Mouse (Mus musculus) layer of hippocampus, postnatal 14 days (tissue): ENCODE data around the gene 4930558K02Rik. TPM values are rescaled to one million over a fixed set of nuclear protein-coding genes. Genes with fewer than 3 reads are reported as not detected.

Experiments used
- DNase-seq, 2 experiments: peaks; one replicate each; pipeline ENCODE4 v3.0.0; 2021 to 2022; ENCODE audit warnings: low spot score in 2 of 2, mixed read lengths in 1 of 2
- total RNA-seq, 2 experiments: library from RNA; stranded (reverse); gene quantifications; 2 replicates each; pipeline ENCODE4 v1.2.3; 2021

Gene 4930558K02Rik
- total RNA-seq, 2 experiments from 2014 or later: not detected

DNA sequence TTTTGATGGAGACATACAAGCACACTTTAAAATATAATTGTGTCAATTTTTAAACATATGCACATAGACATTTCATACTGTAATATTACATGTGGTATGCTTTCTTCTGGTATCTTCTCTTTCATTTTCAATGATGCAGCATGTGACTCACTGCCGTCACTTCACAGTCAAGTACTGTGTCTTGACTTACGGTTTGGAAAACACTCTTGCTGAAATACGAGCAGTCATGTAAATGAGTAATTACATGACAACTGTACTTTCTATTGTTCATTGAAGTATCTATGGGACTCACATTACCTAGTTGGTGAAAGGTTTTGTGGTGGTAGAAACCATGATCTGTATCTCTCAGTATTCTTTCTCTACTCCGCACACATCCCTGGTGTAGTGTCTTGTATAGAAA lies 72.3 kb downstream of the 4930558K02Rik start:
- DNase-seq: no peak

DNA sequence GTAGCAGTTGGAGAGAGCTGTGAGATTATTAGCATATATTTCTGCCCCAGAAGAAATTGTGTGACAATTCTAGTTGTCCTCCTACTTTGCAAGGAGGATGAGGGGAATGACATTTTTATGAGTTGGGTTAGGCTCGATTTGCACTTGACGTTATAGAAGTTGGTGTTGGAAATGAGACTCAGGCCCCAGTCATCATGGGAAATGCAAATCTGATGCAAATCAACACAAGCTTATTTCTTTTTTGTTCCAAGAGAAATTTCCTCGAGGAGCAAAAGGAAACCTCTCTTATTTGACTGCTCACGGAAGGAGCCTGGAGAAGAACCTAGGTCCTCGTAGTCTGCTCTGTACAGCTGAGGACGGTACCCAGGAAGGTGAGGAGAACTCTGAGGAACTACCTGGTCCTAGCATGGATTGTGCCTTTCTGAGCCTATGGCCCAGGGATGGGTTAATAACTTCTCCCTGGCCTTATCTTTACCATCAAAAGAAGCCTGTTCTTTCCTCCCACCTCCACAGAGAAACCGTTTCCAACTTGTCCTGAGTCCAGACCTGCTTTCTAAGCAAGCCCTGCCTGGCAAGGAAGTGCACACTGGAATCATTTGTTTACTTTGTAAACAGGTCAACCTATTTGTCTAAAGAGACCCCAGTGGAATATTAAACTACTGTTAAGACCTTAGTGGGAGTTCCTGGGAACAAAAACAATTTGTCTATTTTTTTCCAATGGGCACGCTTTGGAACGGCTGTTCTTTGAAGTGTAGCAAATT lies 76.6 kb downstream of the 4930558K02Rik start:
- DNase-seq: no peak

DNA sequence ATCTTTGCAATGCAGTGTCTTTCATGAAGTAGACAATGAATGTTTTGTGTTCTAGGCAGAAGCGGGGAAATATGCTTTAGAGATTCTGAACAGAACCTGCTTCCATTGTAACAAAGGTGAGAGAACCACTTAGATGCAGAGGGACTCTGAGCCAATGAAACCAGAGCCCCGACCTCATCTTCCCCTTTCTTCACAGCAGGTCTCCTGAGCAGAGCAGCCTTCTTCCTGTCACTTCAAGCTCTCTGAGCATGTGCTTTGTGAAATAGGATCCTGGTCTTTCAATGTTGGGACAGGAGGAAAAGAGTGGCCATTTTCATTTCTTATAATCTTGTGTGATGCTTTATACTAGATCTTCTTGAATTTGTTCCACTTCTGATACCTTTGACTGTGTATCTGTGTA lies 79.3 kb downstream of the 4930558K02Rik start:
- DNase-seq: no peak

DNA sequence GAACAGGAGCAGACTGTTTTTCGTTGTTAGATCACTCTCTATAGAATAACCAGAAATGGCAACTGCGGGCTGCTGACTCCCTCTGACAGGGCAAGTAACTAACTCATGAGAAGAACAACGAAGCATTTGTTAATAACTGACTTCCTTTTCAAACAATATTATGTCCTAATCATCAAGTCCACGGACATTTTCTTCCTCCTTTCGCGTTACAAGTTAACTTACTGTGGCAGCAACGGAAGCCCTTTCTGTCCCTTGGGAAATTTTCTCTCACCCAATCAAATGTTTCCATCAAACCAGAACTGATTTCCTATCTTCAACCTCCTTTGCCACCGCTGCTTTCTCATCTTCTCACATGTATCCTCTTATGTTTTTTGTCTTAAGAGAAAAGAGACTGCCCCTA lies 82.2 kb downstream of the 4930558K02Rik start:
- DNase-seq: no peak

DNA sequence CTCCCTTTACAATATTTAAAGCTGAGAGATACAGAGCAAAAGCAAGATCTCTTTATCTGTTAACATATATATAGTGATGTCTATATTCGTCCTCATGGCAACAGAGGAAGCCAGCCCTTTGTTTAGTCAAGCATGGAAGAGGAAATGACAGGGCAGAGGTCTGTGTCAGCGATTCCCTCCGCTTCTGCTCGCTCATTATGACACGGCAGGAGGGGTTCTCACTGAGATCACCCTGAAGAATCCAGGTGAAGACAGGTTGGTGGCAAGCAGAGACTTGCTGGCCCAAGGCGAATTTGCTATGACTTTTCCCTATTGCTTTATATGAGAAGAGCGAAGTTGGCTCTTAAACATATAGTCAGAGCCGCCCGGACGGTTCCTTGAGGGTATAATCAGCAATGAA lies 83.3 kb downstream of the 4930558K02Rik start:
- no peak for DNase-seq

DNA sequence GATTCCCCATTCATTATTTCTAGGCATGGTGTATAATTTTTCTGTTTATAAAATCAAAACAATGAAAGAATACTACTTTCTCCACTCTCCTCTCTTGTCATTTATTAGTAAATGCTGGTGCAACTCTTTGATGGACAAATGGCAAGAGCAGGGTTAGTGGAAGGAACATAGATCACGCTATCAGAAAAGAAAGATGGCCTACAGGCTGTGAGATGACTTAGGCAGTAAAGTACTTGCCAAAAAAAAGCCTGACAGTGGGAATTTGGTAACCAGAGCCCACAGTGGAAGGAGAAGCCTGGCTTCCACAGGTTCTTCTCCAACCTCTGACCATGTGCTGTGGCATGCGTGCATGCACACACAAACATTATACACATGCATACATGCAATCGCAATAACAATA lies 84.4 kb downstream of the 4930558K02Rik start:
- no peak for DNase-seq

DNA sequence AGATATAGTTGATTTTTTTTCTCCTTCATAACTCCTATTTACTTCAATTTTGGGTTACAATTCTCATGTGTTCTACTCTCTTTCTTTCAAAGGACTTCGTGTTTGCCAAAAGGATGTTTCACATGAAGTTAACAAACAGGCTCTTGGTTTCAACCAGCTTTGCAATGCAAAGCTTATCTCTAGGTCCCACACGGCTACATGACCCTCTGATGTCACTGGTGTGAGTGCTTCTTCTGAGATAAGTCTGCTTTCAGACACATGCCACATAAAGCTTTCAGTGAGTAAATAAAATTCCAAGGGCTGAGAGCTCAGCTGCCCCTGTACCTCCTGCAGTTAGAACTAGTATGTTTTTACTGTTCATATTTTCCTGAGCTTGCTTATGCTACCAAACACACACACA lies 84.9 kb downstream of the 4930558K02Rik start:
- no peak for DNase-seq

DNA sequence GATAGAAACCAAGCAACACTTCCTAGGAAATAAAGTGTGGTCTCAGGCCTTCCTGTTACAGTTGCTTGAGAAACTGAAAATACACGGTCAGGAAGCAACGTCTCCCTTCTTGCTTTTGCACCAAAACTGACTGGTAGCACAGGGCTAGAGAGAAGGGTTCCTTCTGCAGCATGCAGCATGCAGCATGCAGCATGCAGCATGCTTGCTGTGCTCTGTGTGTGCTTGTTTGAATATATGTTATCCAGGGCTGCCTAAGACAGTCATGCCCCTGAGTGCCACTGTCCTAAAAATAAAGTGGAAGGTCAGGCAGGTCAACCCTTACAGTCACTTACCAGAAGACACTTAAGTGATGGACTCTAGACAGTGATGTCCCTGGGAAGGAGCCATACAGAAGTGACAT lies 85.3 kb downstream of the 4930558K02Rik start:
- no peak for DNase-seq

Other genes starting within 250 kb of the 4930558K02Rik start
- not detected for gene Fasl, start 191.1 kb downstream of the 4930558K02Rik start, total RNA-seq
- gene Suco, start 103.0 kb downstream of the 4930558K02Rik start, total RNA-seq: 10 to 100 TPM; 28.8 to 36.6 TPM
- gene Pigc, start 10.4 kb downstream of the 4930558K02Rik start, total RNA-seq: 10 to 100 TPM; 19.6 to 19.8 TPM